Mouse (Mus musculus): ENCODE results near the gene Babam2. TPM values are rescaled to one million over a fixed set of nuclear protein-coding genes. Genes with fewer than 3 reads are reported as not detected.
A peak's percentile ranks its signal among the peaks of the same experiment; 100 is the strongest.

Gene Babam2
- polyA plus RNA-seq (2011; ENCODE audit: insufficient read depth, insufficient read length, low read depth, missing spikeins), result 92.8 and 99.2 TPM in 2 replicates

DNA sequence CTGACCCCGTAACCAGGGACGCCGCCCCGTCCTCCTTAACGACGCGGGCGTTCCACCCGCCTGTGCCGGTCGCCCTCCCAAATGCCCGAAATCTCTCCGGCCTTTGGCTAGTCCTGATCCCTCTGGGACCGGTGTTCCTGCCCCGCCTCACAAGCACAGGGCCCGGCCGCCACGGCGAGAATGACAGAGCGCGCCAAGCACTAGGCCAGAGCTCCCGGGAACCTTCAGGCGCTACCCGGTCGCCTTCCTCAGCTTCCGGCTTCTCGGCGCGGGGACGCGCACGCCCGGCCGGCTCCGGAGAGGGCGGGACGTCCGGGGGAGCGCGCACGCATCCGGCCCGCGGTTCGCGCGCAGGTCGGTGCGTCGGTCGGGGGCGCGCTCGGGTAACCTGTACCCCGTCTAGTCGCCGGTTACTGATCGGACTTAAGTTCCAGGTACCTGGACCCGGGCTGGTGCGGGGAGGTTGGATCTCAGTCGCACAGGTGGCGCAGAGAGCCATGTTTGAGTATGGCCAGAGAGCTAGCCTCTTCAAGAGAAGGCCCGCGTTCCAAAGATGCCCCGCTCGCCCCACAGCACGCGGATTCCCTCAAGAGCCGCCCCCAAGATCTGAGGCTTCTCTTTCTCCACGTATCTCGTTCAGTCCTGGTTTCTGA is at the start of gene Babam2:
Babam2 (plus strand) TSS at position 41 of the 653 bp plus-strand sequence.
- Histone ChIP-seq H3K36me3 (ENCODE audit: control insufficient read depth, insufficient read depth, low read length, poor library complexity, severe bottlenecking) (peaks cover 3% of the 10 kb centered on the region), H3K4me1 (ENCODE audit: control insufficient read depth, insufficient read depth, low read length) (no peaks in the 10 kb centered on the region)
- no peak for TF ChIP-seq EP300 (IDR thresholded peaks at IDR 0.05; ENCODE audit: insufficient read depth, low read depth, low read length)
- peak; percentile 6 for TF ChIP-seq POLR2A (IDR thresholded peaks at IDR 0.05; ENCODE audit: insufficient read depth, low read length)
- TF ChIP-seq CTCF (IDR thresholded peaks at IDR 0.05; ENCODE audit: low read depth, low read length), result no peak

DNA sequence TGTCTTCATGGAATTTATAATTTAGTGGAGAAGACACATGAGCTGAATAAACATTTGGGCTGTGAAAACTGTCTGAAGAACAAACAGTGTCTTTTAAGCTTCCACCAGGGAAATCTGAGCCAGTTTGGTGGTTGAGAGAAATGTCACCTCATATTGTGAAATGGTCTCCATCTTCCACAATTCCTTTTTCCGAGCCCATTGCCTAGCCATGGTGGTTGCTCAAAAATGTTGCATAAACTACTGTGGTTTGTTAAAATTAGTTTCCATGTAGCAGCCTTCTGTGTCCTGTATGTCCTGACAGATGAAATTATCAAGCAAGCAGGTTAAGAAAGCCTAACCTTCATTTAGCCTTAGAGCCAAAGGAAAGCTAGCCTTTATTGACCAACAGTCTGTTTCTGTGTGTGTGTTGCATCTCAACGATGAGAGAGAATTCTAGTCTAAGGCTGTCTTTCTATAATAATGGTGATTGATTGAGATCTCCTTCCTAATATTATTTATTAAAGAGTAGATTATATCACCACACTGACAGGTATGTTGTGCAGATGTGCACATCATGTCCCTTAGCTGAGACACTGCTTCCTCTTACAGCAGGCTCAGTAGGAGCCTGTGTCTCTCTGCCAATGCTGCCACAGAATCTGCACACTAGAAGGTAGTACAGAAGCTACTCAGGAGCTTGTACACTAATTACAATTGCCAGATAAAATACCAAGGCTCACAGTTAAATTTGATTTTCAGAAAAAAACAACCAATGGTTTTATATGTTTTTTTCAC is 46.8 kb upstream of the Babam2 start:
- no peak overlapping the region for H3K4me3 ChIP-seq (ENCODE audit: low read depth, low read length)
- no peaks in the 10 kb centered on the region for H3K4me1 ChIP-seq (ENCODE audit: control insufficient read depth, insufficient read depth, low read length)
- no peaks in the 10 kb centered on the region for H3K27me3 ChIP-seq (ENCODE audit: control insufficient read depth, insufficient read depth, low read length, poor library complexity, severe bottlenecking)
- H3K9me3 ChIP-seq (replicated peaks; ENCODE audit: control insufficient read depth, insufficient read depth, low read length, poor library complexity, severe bottlenecking), result 0 out of 2 replicates have a peak, but pooled peaks cover 4% of the 10 kb centered on the region
- 0 out of 2 replicates have a peak, but pooled peaks cover 2% of the 10 kb centered on the region for H3K36me3 ChIP-seq (ENCODE audit: control insufficient read depth, insufficient read depth, low read length, poor library complexity, severe bottlenecking)
- no peak overlapping the region for H3K27ac ChIP-seq (ENCODE audit: insufficient read depth, low read length)
- no peak overlapping the region for H3K9ac ChIP-seq (ENCODE audit: low read depth, poor library complexity, severe bottlenecking)
- no peak for TF ChIP-seq POLR2A (IDR thresholded peaks at IDR 0.05; ENCODE audit: insufficient read depth, low read length)
- no peak for TF ChIP-seq EP300 (IDR thresholded peaks at IDR 0.05; ENCODE audit: insufficient read depth, low read depth, low read length)

More for the DNA sequence above, at the start of gene Babam2:
- H3K9me3 ChIP-seq (replicated peaks; ENCODE audit: control insufficient read depth, insufficient read depth, low read length, poor library complexity, severe bottlenecking), result no peaks in the 10 kb centered on the region
- H3K9ac ChIP-seq (ENCODE audit: low read depth, poor library complexity, severe bottlenecking), result peak within 1 kb of the TSS; percentile 81
- H3K27ac ChIP-seq (ENCODE audit: insufficient read depth, low read length), result peak within 1 kb of the TSS; percentile 69
- no peaks in the 10 kb centered on the region for H3K27me3 ChIP-seq (ENCODE audit: control insufficient read depth, insufficient read depth, low read length, poor library complexity, severe bottlenecking)
- peak within 1 kb of the TSS; percentile 92 for H3K4me3 ChIP-seq (ENCODE audit: low read depth, low read length)

DNA sequence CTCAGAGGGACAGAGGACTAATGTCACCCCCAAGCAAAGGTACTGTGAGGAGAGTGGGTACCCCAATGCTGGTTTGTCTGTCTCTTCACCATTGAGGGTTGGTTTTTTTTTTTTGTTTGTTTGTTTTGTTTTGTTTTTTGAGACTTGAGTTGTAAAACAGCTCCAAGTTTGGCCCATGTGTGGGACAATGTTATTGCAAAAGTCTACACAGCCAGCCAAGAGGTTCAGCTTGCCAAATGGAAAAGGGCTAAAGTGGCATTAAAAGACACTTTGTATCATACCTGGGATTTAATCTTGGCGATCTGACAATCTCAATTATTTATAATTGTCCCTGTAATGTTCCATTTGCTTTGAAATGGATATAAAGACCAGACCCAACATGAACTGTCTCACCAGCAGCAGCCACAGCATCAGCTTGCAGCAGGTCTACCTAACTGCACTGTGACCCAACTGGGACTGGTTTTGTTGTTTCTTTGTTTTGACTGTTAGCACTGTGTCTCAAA is 41.7 kb upstream of the Babam2 start:
- TF ChIP-seq CTCF (IDR thresholded peaks at IDR 0.05; ENCODE audit: low read depth, low read length) (no peak), EP300 (IDR thresholded peaks at IDR 0.05; ENCODE audit: insufficient read depth, low read depth, low read length) (no peak), POLR2A (IDR thresholded peaks at IDR 0.05; ENCODE audit: insufficient read depth, low read length) (no peak)
- Histone ChIP-seq H3K36me3 (ENCODE audit: control insufficient read depth, insufficient read depth, low read length, poor library complexity, severe bottlenecking) (0 out of 2 replicates have a peak, but pooled peaks cover 3% of the 10 kb centered on the region), H3K4me1 (ENCODE audit: control insufficient read depth, insufficient read depth, low read length) (no peaks in the 10 kb centered on the region), H3K9ac (ENCODE audit: low read depth, poor library complexity, severe bottlenecking) (no peak overlapping the region), H3K4me3 (ENCODE audit: low read depth, low read length) (no peak overlapping the region), H3K27me3 (ENCODE audit: control insufficient read depth, insufficient read depth, low read length, poor library complexity, severe bottlenecking) (no peaks in the 10 kb centered on the region), H3K27ac (ENCODE audit: insufficient read depth, low read length) (no peak overlapping the region), H3K9me3 (replicated peaks; ENCODE audit: control insufficient read depth, insufficient read depth, low read length, poor library complexity, severe bottlenecking) (0 out of 2 replicates have a peak, but pooled peaks cover 4% of the 10 kb centered on the region)

DNA sequence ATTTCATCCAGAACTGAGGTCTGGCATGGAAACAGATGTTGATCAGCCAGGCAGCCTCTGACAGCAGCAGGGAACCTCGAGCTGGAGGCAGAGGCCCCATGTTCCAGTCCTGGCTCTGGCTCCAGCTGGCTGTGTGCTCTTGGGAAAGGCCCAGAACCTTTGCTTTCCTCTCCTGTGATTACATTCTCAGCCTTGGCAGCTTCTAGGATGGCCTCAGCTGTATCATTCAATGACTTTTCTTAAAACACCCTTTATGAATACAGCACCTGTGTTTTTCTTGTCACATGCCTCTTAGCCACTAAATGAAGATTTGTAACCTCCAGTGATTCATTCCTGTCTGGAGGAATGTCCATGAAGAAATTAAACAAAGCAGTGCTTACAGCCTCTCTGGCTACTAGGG is 31.3 kb upstream of the Babam2 start:
- H3K36me3 ChIP-seq (ENCODE audit: control insufficient read depth, insufficient read depth, low read length, poor library complexity, severe bottlenecking), result no peaks in the 10 kb centered on the region
- no peak overlapping the region for H3K4me3 ChIP-seq (ENCODE audit: low read depth, low read length)
- H3K9me3 ChIP-seq (replicated peaks; ENCODE audit: control insufficient read depth, insufficient read depth, low read length, poor library complexity, severe bottlenecking), result no peaks in the 10 kb centered on the region
- no peaks in the 10 kb centered on the region for H3K4me1 ChIP-seq (ENCODE audit: control insufficient read depth, insufficient read depth, low read length)
- no peak overlapping the region for H3K27ac ChIP-seq (ENCODE audit: insufficient read depth, low read length)
- H3K27me3 ChIP-seq (ENCODE audit: control insufficient read depth, insufficient read depth, low read length, poor library complexity, severe bottlenecking), result no peaks in the 10 kb centered on the region
- no peak overlapping the region for H3K9ac ChIP-seq (ENCODE audit: low read depth, poor library complexity, severe bottlenecking)
- TF ChIP-seq POLR2A (IDR thresholded peaks at IDR 0.05; ENCODE audit: insufficient read depth, low read length), result no peak
- no peak for TF ChIP-seq CTCF (IDR thresholded peaks at IDR 0.05; ENCODE audit: low read depth, low read length)
- TF ChIP-seq EP300 (IDR thresholded peaks at IDR 0.05; ENCODE audit: insufficient read depth, low read depth, low read length), result no peak

DNA sequence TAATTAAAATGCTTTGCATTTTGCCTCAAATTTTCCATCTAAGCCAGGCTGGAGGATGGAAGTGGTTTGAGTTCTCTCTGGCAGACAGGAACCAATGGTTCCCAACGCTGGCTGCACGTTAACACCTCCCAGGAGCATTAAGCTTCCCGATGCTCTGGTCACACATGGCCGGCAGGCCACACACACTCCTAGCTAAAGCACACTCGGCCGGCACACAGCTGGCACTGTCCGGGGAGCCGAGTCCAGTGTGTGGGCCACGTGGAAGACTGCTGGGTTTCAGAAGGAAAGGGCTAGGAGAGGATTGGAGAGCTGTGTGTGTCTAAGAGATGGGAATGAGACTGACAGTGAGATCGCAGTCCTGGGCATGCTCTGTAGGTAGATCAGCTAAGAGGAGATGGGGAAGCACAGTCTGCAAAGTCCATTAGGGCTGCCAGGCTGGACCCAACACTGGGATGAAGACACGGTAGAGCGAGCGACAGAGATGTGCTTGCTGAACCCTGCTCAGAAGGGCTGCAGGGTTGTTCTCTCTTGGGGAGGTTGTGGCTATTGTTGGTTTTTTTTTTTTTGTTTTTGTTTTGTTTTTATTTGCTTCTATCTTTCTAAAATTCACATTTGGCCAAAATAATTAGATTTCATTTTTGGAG is 29.0 kb upstream of the Babam2 start:
- no peak overlapping the region for H3K9ac ChIP-seq (ENCODE audit: low read depth, poor library complexity, severe bottlenecking)
- TF ChIP-seq CTCF (IDR thresholded peaks at IDR 0.05; ENCODE audit: low read depth, low read length) (no peak), POLR2A (IDR thresholded peaks at IDR 0.05; ENCODE audit: insufficient read depth, low read length) (no peak), EP300 (IDR thresholded peaks at IDR 0.05; ENCODE audit: insufficient read depth, low read depth, low read length) (no peak)
- no peaks in the 10 kb centered on the region for H3K9me3 ChIP-seq (replicated peaks; ENCODE audit: control insufficient read depth, insufficient read depth, low read length, poor library complexity, severe bottlenecking)
- no peak overlapping the region for H3K4me3 ChIP-seq (ENCODE audit: low read depth, low read length)
- H3K27ac ChIP-seq (ENCODE audit: insufficient read depth, low read length), result no peak overlapping the region
- H3K27me3 ChIP-seq (ENCODE audit: control insufficient read depth, insufficient read depth, low read length, poor library complexity, severe bottlenecking), result no peaks in the 10 kb centered on the region
- H3K4me1 ChIP-seq (ENCODE audit: control insufficient read depth, insufficient read depth, low read length), result no peaks in the 10 kb centered on the region
- no peaks in the 10 kb centered on the region for H3K36me3 ChIP-seq (ENCODE audit: control insufficient read depth, insufficient read depth, low read length, poor library complexity, severe bottlenecking)
